In genomic region chr7:45417962-45418492, GRCm38 (mm10) we compare ENCODE assay signal across 20 mouse cellular contexts. TPM values are rescaled to one million over a fixed set of nuclear protein-coding genes. Genes with fewer than 3 reads are reported as not detected.
DNase-seq lines count a peak whose midpoint lies in the region; ATAC-seq lines count a peak whose summit lies in the region.
"Had no signal": no experiment of that assay in that cellular context is flagged by ENCODE, and none has a peak within 500 bp of the region (broad histone marks: within the 10 kb centered on the region; RNA-seq: fewer than 3 reads in every experiment).

No protein-coding gene starts in this region.

- H3K4me1 ChIP-seq in heart, embryonic 13.5 days = peaks cover 36% of the 10 kb centered on the region
- peaks cover 44% of the 10 kb centered on the region for H3K4me1 ChIP-seq in midbrain, embryonic 10.5 days
- H3K4me1 ChIP-seq in midbrain, embryonic 14.5 days (ENCODE audit: control insufficient read depth, insufficient read depth, low read length) = peaks cover 3% of the 10 kb centered on the region; the same call in 1 of the 2 replicates
- H3K4me1 ChIP-seq in embryonic facial prominence, embryonic 13.5 days = peaks cover 48% of the 10 kb centered on the region
- H3K4me1 ChIP-seq in stomach, embryonic 15.5 days = peaks cover 41% of the 10 kb centered on the region

- peaks cover 84% of the 10 kb centered on the region for H3K27me3 ChIP-seq in heart, embryonic 13.5 days (replicated peaks)
- H3K27me3 ChIP-seq in midbrain, embryonic 10.5 days (ENCODE audit: low read depth, poor library complexity, severe bottlenecking) = peaks cover 90% of the 10 kb centered on the region
- peaks cover 71% of the 10 kb centered on the region for H3K27me3 ChIP-seq in midbrain, embryonic 14.5 days (ENCODE audit: control insufficient read depth, insufficient read depth, low read length)
- H3K27me3 ChIP-seq in embryonic facial prominence, embryonic 13.5 days = peaks cover 75% of the 10 kb centered on the region
- H3K27me3 ChIP-seq in stomach, embryonic 15.5 days (replicated peaks) = peaks cover 49% of the 10 kb centered on the region

- no peaks in the 10 kb centered on the region for H3K9me3 ChIP-seq in heart, embryonic 13.5 days
- no peaks in the 10 kb centered on the region for H3K9me3 ChIP-seq in midbrain, embryonic 10.5 days (replicated peaks)
- no peaks in the 10 kb centered on the region for H3K9me3 ChIP-seq in midbrain, embryonic 14.5 days (ENCODE audit: control insufficient read depth, low read length)
- H3K9me3 ChIP-seq in embryonic facial prominence, embryonic 13.5 days = no peaks in the 10 kb centered on the region
- H3K9me3 ChIP-seq in stomach, embryonic 15.5 days = no peaks in the 10 kb centered on the region
- H3K9me3 ChIP-seq: liver, embryonic 15.5 days had no signal

- no peak for ATAC-seq in heart, embryonic 13.5 days (ENCODE audit: extremely low read depth, insufficient number of reproducible peaks, low FRiP score, low TSS enrichment)
- no peak for ATAC-seq in midbrain, embryonic 14.5 days (ENCODE audit: low FRiP score, low TSS enrichment)
- no peak for ATAC-seq in embryonic facial prominence, embryonic 13.5 days (ENCODE audit: insufficient number of reproducible peaks, insufficient read depth, low FRiP score, low TSS enrichment, low read depth)
- ATAC-seq in stomach, embryonic 15.5 days (ENCODE audit: insufficient read depth, low FRiP score, low read depth) = no peak
- ATAC-seq: activated CD4-positive, CD25-positive, alpha-beta regulatory T cell, adult 4 months; inflammation-experienced regulatory T-cells, adult 6 months had no signal

- H3K27ac ChIP-seq in heart, embryonic 13.5 days (replicated peaks) = no peak overlapping the region
- H3K27ac ChIP-seq in midbrain, embryonic 10.5 days (replicated peaks) = no peak overlapping the region
- no peak overlapping the region for H3K27ac ChIP-seq in midbrain, embryonic 14.5 days (replicated peaks; ENCODE audit: low read depth, low read length)
- 0 out of 2 replicates have a peak overlapping the region, but pooled peaks have one; percentile 39 for H3K27ac ChIP-seq in embryonic facial prominence, embryonic 13.5 days
- no peak overlapping the region for H3K27ac ChIP-seq in stomach, embryonic 15.5 days
- H3K27ac ChIP-seq: layer of hippocampus, adult 2 months; liver, embryonic 15.5 days had no signal

- intact Hi-C loops in heart, postnatal 36 days (cut with DNase I) = no loop called here

- H3K4me3 ChIP-seq in heart, embryonic 13.5 days = no peak overlapping the region
- H3K4me3 ChIP-seq in midbrain, embryonic 10.5 days = 0 out of 2 replicates have a peak overlapping the region, but pooled peaks have one; percentile 4
- no peak overlapping the region for H3K4me3 ChIP-seq in midbrain, embryonic 14.5 days (replicated peaks; ENCODE audit: low read depth, low read length)
- H3K4me3 ChIP-seq in embryonic facial prominence, embryonic 13.5 days = peak overlapping the region; percentile 6; the same call in 1 of the 2 replicates
- H3K4me3 ChIP-seq in stomach, embryonic 15.5 days (replicated peaks) = no peak overlapping the region
- H3K4me3 ChIP-seq: layer of hippocampus, adult 2 months; liver, embryonic 15.5 days had no signal

- DNase-seq in heart, postnatal 36 days = no peak
- no peak for DNase-seq in midbrain, embryonic 10.5 days (ENCODE audit: low spot score)
- DNase-seq in midbrain, embryonic 14.5 days = no peak
- DNase-seq in frontal cortex, adult 2 months (ENCODE audit: extremely low spot score in 1 of 2, low spot score in 1 of 2) = no peak
- DNase-seq: heart, postnatal 4 days; retina, postnatal 1 day had no signal

- 10% methylated on average over 13 of the region's 13 CpGs for WGBS in heart, embryonic 13.5 days
- WGBS in midbrain, embryonic 10.5 days = 13% methylated on average over 13 of the region's 13 CpGs
- WGBS in midbrain, embryonic 14.5 days = 9% methylated on average over 13 of the region's 13 CpGs
- WGBS in embryonic facial prominence, embryonic 13.5 days = 10% methylated on average over 13 of the region's 13 CpGs
- WGBS in stomach, embryonic 15.5 days = 8% methylated on average over 13 of the region's 13 CpGs

- H3K4me2 ChIP-seq in heart, embryonic 13.5 days = peak overlapping the region; percentile 25
- no peak overlapping the region for H3K4me2 ChIP-seq in midbrain, embryonic 14.5 days (ENCODE audit: low read length)
- H3K4me2 ChIP-seq in embryonic facial prominence, embryonic 13.5 days = peak overlapping the region; percentile 36
- peak overlapping the region; percentile 1; the same call in 1 of the 2 replicates for H3K4me2 ChIP-seq in stomach, embryonic 15.5 days
- H3K4me2 ChIP-seq: liver, embryonic 15.5 days had no signal

- peaks cover 25% of the 10 kb centered on the region for H3K36me3 ChIP-seq in heart, embryonic 13.5 days
- H3K36me3 ChIP-seq in midbrain, embryonic 10.5 days = peaks cover 31% of the 10 kb centered on the region
- H3K36me3 ChIP-seq in midbrain, embryonic 14.5 days (ENCODE audit: control insufficient read depth, insufficient read depth, low read length) = peaks cover 25% of the 10 kb centered on the region
- peaks cover 26% of the 10 kb centered on the region for H3K36me3 ChIP-seq in embryonic facial prominence, embryonic 13.5 days
- peaks cover 17% of the 10 kb centered on the region for H3K36me3 ChIP-seq in stomach, embryonic 15.5 days

- H3K9ac ChIP-seq in heart, embryonic 13.5 days = peak overlapping the region; percentile 13; the same call in 1 of the 2 replicates
- no peak overlapping the region for H3K9ac ChIP-seq in midbrain, embryonic 14.5 days (replicated peaks; ENCODE audit: low read length)
- H3K9ac ChIP-seq in embryonic facial prominence, embryonic 13.5 days = no peak overlapping the region
- H3K9ac ChIP-seq in stomach, embryonic 15.5 days = no peak overlapping the region
- H3K9ac ChIP-seq: liver, embryonic 15.5 days had no signal

RNA-seq across cellular contexts. Expression of gene Lhb, which starts 2.6 kb away (rescaled TPM):
- not detected in 2 replicates for polyA plus RNA-seq in heart, embryonic 13.5 days (2015; fragmentation: Nextera tagmentation; extraction: Ambion mirVana)
- total RNA-seq in heart, postnatal 36 days (2021) = not detected
- not detected in 2 replicates for polyA plus RNA-seq in midbrain, embryonic 10.5 days (2016; fragmentation: Nextera tagmentation; extraction: Ambion mirVana)
- polyA plus RNA-seq in midbrain, embryonic 14.5 days (2014; fragmentation: Nextera tagmentation; extraction: Ambion mirVana) = 0.34 TPM in 1 of 2 replicates, not detected in the other
- polyA plus RNA-seq in embryonic facial prominence, embryonic 13.5 days (2015; fragmentation: Nextera tagmentation; extraction: Ambion mirVana) = 0.41 and 1.2 TPM in 2 replicates
- 0.62 TPM in 1 of 2 replicates, not detected in the other for polyA plus RNA-seq in stomach, embryonic 15.5 days (2015; fragmentation: Nextera tagmentation; extraction: Ambion mirVana)
- not detected in 2 replicates for polyA plus RNA-seq in frontal cortex, adult 2 months (2012; rRNA removed)
- total RNA-seq: adrenal gland, postnatal 4 days; common myeloid progenitor, adult 5-6 weeks; granulocyte monocyte progenitor cell, adult 5-6 weeks; heart, postnatal 4 days; layer of hippocampus, adult 2 months; left cerebral cortex, postnatal 14 days; megakaryocyte progenitor cell, adult 5-6 weeks; monocyte, adult 5-6 weeks had no signal
- polyA plus RNA-seq: activated CD4-positive, CD25-positive, alpha-beta regulatory T cell, adult 4 months; inflammation-experienced regulatory T-cells, adult 6 months; liver, embryonic 15.5 days; neural tube, embryonic 14.5 days had no signal

RNA-seq across cellular contexts. Expression of gene Ntf5, which starts 4.5 kb away (rescaled TPM):
- 1.6 and 1.8 TPM in 2 replicates for polyA plus RNA-seq in heart, embryonic 13.5 days (2015; fragmentation: Nextera tagmentation; extraction: Ambion mirVana)
- under 1 TPM in 1 of 2 experiments, not detected in 1; 0.30 TPM for total RNA-seq in heart, postnatal 36 days (2021)
- 0.51 and 0.61 TPM in 2 replicates for polyA plus RNA-seq in midbrain, embryonic 10.5 days (2016; fragmentation: Nextera tagmentation; extraction: Ambion mirVana)
- polyA plus RNA-seq in midbrain, embryonic 14.5 days (2014; fragmentation: Nextera tagmentation; extraction: Ambion mirVana) = not detected in 2 replicates
- polyA plus RNA-seq in embryonic facial prominence, embryonic 13.5 days (2015; fragmentation: Nextera tagmentation; extraction: Ambion mirVana) = 4.6 and 6.1 TPM in 2 replicates
- polyA plus RNA-seq in stomach, embryonic 15.5 days (2015; fragmentation: Nextera tagmentation; extraction: Ambion mirVana) = 2.6 and 2.7 TPM in 2 replicates
- polyA plus RNA-seq in frontal cortex, adult 2 months (2012; rRNA removed) = 0.12 and 0.23 TPM in 2 replicates
- total RNA-seq: common myeloid progenitor, adult 5-6 weeks; granulocyte monocyte progenitor cell, adult 5-6 weeks; layer of hippocampus, adult 2 months; left cerebral cortex, postnatal 14 days; monocyte, adult 5-6 weeks had no signal
- polyA plus RNA-seq: activated CD4-positive, CD25-positive, alpha-beta regulatory T cell, adult 4 months; neural tube, embryonic 14.5 days had no signal

RNA-seq across cellular contexts. Expression of gene Kcna7, which starts 12.6 kb away (rescaled TPM):
- 0.32 and 0.50 TPM in 2 replicates for polyA plus RNA-seq in heart, embryonic 13.5 days (2015; fragmentation: Nextera tagmentation; extraction: Ambion mirVana)
- 1 to 10 TPM; 4.5 to 5.8 TPM for total RNA-seq in heart, postnatal 36 days (2021)
- not detected in 2 replicates for polyA plus RNA-seq in midbrain, embryonic 10.5 days (2016; fragmentation: Nextera tagmentation; extraction: Ambion mirVana)
- not detected in 2 replicates for polyA plus RNA-seq in midbrain, embryonic 14.5 days (2014; fragmentation: Nextera tagmentation; extraction: Ambion mirVana)
- not detected in 2 replicates for polyA plus RNA-seq in embryonic facial prominence, embryonic 13.5 days (2015; fragmentation: Nextera tagmentation; extraction: Ambion mirVana)
- 0.08 TPM in 1 of 2 replicates, not detected in the other for polyA plus RNA-seq in stomach, embryonic 15.5 days (2015; fragmentation: Nextera tagmentation; extraction: Ambion mirVana)
- 0.06 TPM in 1 of 2 replicates, not detected in the other for polyA plus RNA-seq in frontal cortex, adult 2 months (2012; rRNA removed)
- total RNA-seq: common myeloid progenitor, adult 5-6 weeks; granulocyte monocyte progenitor cell, adult 5-6 weeks; layer of hippocampus, adult 2 months; megakaryocyte progenitor cell, adult 5-6 weeks; monocyte, adult 5-6 weeks had no signal
- polyA plus RNA-seq: activated CD4-positive, CD25-positive, alpha-beta regulatory T cell, adult 4 months; inflammation-experienced regulatory T-cells, adult 6 months; liver, embryonic 15.5 days; neural tube, embryonic 14.5 days had no signal

RNA-seq across cellular contexts. Expression of gene Gys1, which starts 16.6 kb away (rescaled TPM):
- polyA plus RNA-seq in heart, embryonic 13.5 days (2015; fragmentation: Nextera tagmentation; extraction: Ambion mirVana) = 91.8 and 95.3 TPM in 2 replicates
- total RNA-seq in heart, postnatal 36 days (2021) = 100 to 1,000 TPM in 1 of 2 experiments, 10 to 100 TPM in 1; 96.0 to 102 TPM
- polyA plus RNA-seq in midbrain, embryonic 10.5 days (2016; fragmentation: Nextera tagmentation; extraction: Ambion mirVana) = 41.7 and 41.9 TPM in 2 replicates
- polyA plus RNA-seq in midbrain, embryonic 14.5 days (2014; fragmentation: Nextera tagmentation; extraction: Ambion mirVana) = 15.5 TPM in 2 replicates
- polyA plus RNA-seq in embryonic facial prominence, embryonic 13.5 days (2015; fragmentation: Nextera tagmentation; extraction: Ambion mirVana) = 38.0 and 39.6 TPM in 2 replicates
- 34.3 and 37.7 TPM in 2 replicates for polyA plus RNA-seq in stomach, embryonic 15.5 days (2015; fragmentation: Nextera tagmentation; extraction: Ambion mirVana)
- polyA plus RNA-seq in frontal cortex, adult 2 months (2012; rRNA removed) = 20.5 and 20.9 TPM in 2 replicates

RNA-seq across cellular contexts. Expression of gene Ruvbl2, which starts 19.9 kb away (rescaled TPM):
- polyA plus RNA-seq in heart, embryonic 13.5 days (2015; fragmentation: Nextera tagmentation; extraction: Ambion mirVana) = 80.6 and 85.6 TPM in 2 replicates
- 10 to 100 TPM; 22.5 to 23.7 TPM for total RNA-seq in heart, postnatal 36 days (2021)
- 202 and 222 TPM in 2 replicates for polyA plus RNA-seq in midbrain, embryonic 10.5 days (2016; fragmentation: Nextera tagmentation; extraction: Ambion mirVana)
- 110 and 114 TPM in 2 replicates for polyA plus RNA-seq in midbrain, embryonic 14.5 days (2014; fragmentation: Nextera tagmentation; extraction: Ambion mirVana)
- polyA plus RNA-seq in embryonic facial prominence, embryonic 13.5 days (2015; fragmentation: Nextera tagmentation; extraction: Ambion mirVana) = 141 and 148 TPM in 2 replicates
- polyA plus RNA-seq in stomach, embryonic 15.5 days (2015; fragmentation: Nextera tagmentation; extraction: Ambion mirVana) = 127 and 139 TPM in 2 replicates
- 46.9 and 47.2 TPM in 2 replicates for polyA plus RNA-seq in frontal cortex, adult 2 months (2012; rRNA removed)

Comparison
In these comparisons a context has a peak if more than half of its experiments do, and no peak if none do; other contexts are left out.
1. H3K4me3 ChIP-seq: peak in midbrain, embryonic 10.5 days (single experiment) and embryonic facial prominence, embryonic 13.5 days (single experiment); none in heart, embryonic 13.5 days (single experiment), midbrain, embryonic 14.5 days (single experiment) and stomach, embryonic 15.5 days (single experiment).